Mouse (Mus musculus) liver, embryonic 14.5 days (tissue): ENCODE results near the gene Gm10447. TPM values are rescaled to one million over a fixed set of nuclear protein-coding genes. Genes with fewer than 3 reads are reported as not detected.
A peak's percentile ranks its signal among the peaks of the same experiment; 100 is the strongest.

ENCODE experiments used
- ATAC-seq: fragments of 200-750 bp; cut with Nextera tagmentation; 2 replicates; pipeline ENCODE4 v1.8.0; 2017; ENCODE audit warnings: moderate number of reproducible peaks, mild to moderate bottlenecking, moderate library complexity; ENCODE audit not compliant: insufficient read depth
- DNase-seq, 3 experiments: peaks; one replicate each; pipeline ENCODE4 v3.0.0-alpha.2; 2012 to 2013; ENCODE audit warnings: low read depth in 3 of 3, low spot score in 3 of 3
- H3K27ac ChIP-seq: fragments of 300-500 bp; sonication (generic); 2 replicates; pipeline ENCODE4 v1.5.1; 2014; ENCODE audit warnings: moderate library complexity, mild to moderate bottlenecking, control low read depth, inconsistent platforms
- H3K27me3 ChIP-seq: fragments of 300-500 bp; sonication (generic); 2 replicates; pipeline ENCODE4 v1.6.1; 2014; ENCODE audit warnings: mild to moderate bottlenecking, low read length, moderate library complexity; ENCODE audit not compliant: control insufficient read depth, insufficient read depth
- H3K36me3 ChIP-seq: fragments of 300-500 bp; sonication (generic); replicated peaks from 2 replicates; pipeline ENCODE4 v1.6.1; 2014; ENCODE audit warnings: low read depth; ENCODE audit not compliant: control insufficient read depth, insufficient read depth
- H3K4me1 ChIP-seq, 2 experiments: fragments of 200-500 bp in 1 of 2; fragments of 300-500 bp in 1 of 2; sonication (generic) in 1 of 2; replicated peaks; 2 replicates each; pipeline ENCODE4 v1.6.1; 2012 to 2014; ENCODE audit warnings: antibody characterized with exemption in 1 of 2, inconsistent platforms in 1 of 2, low read length in 1 of 2; ENCODE audit not compliant: control insufficient read depth in 2 of 2, insufficient read depth in 2 of 2
- H3K4me2 ChIP-seq: fragments of 300-500 bp; sonication (generic); 2 replicates; pipeline ENCODE4 v1.6.1; 2014; ENCODE audit warnings: low read depth, mild to moderate bottlenecking, control low read depth, moderate library complexity
- H3K4me3 ChIP-seq, 2 experiments: fragments of 200-500 bp in 1 of 2; fragments of 300-500 bp in 1 of 2; sonication (generic) in 1 of 2; 2 replicates each; pipeline ENCODE4 v1.5.1; 2012 to 2014; ENCODE audit warnings: low read depth in 2 of 2, low read length in 2 of 2, mild to moderate bottlenecking in 2 of 2, control low read depth in 1 of 2, inconsistent platforms in 1 of 2, moderate library complexity in 1 of 2; ENCODE audit not compliant: insufficient read depth in 1 of 2
- H3K9ac ChIP-seq: fragments of 300-500 bp; sonication (generic); replicated peaks from 2 replicates; pipeline ENCODE4 v1.6.1; 2014; ENCODE audit warnings: mild to moderate bottlenecking, control low read depth, moderate library complexity
- H3K9me3 ChIP-seq: fragments of 300-500 bp; sonication (generic); 2 replicates; pipeline ENCODE4 v1.6.1; 2016; ENCODE audit warnings: low read length, mixed read lengths; ENCODE audit not compliant: control insufficient read depth
- CTCF ChIP-seq: IDR thresholded peaks from 2 replicates; pipeline ENCODE4 v1.5.1; 2016; ENCODE audit warnings: antibody characterized with exemption, low read depth, control low read depth
- EP300 ChIP-seq: IDR thresholded peaks from 2 replicates; pipeline ENCODE4 v1.6.1; 2016; ENCODE audit warnings: antibody characterized with exemption, low read depth
- WGBS: fragments of 180-500 bp; shearing (Covaris S2); extraction: QIAGEN DNeasy Blood & Tissue Kit; methylation state at CpG from one replicate; pipeline ENCODE4 v1.1.7; 2014; ENCODE audit not compliant: insufficient replicate concordance; 5-methylcytosine and 5-hydroxymethylcytosine counted together
- polyA plus RNA-seq, 2 experiments: library from polyadenylated mRNA; depleted of rRNA in 1 of 2; stranded (reverse) in 1 of 2; unstranded in 1 of 2; fragments of >200 nt; fragmentation: Nextera tagmentation in 1 of 2; extraction: Ambion mirVana in 1 of 2; gene quantifications; 2 replicates each; pipeline versions ENCODE4 v1.2.1 to v1.2.3; 2012 to 2014

Gene Gm10447
- polyA plus RNA-seq, 2 experiments = 0.19 TPM; not detected in 1

- no peak overlapping the region for H3K9ac ChIP-seq
- peaks cover 21 to 28% of the 10 kb centered on the region in 2 experiments for H3K4me1 ChIP-seq
- H3K9me3 ChIP-seq = no peaks in the 10 kb centered on the region
- ATAC-seq = no peak
- no peak for DNase-seq
- WGBS = 49% methylated on average over 8 of the region's 8 CpGs
- no peak overlapping the region for H3K4me3 ChIP-seq
- TF ChIP-seq CTCF = no peak
- TF ChIP-seq EP300 = no peak
- H3K4me2 ChIP-seq = no peak overlapping the region
- no peaks in the 10 kb centered on the region for H3K27me3 ChIP-seq
- no peak overlapping the region for H3K27ac ChIP-seq
- H3K36me3 ChIP-seq = no peaks in the 10 kb centered on the region
Measured at GRCm38 (mm10) chr11:53435504-53435903, 21.4 kb downstream of the Gm10447 start.

GRCm38 (mm10) chr11:53433057-53433456, 23.9 kb downstream of the Gm10447 start:
- WGBS = 10% methylated on average over 6 of the region's 6 CpGs
- TF ChIP-seq CTCF (no peak), EP300 (peak; percentile 65)
- H3K27ac ChIP-seq = no peak overlapping the region
- no peak overlapping the region for H3K4me3 ChIP-seq
- H3K4me2 ChIP-seq = peak overlapping the region; percentile 34
- H3K9ac ChIP-seq = no peak overlapping the region; the same call in 1 of the 2 replicates
- H3K27me3 ChIP-seq = no peaks in the 10 kb centered on the region
- peaks cover 24 to 33% of the 10 kb centered on the region in 2 experiments for H3K4me1 ChIP-seq
- DNase-seq = peak in 1 of 3 experiments; percentile 34
- H3K9me3 ChIP-seq = no peaks in the 10 kb centered on the region
- peaks cover 8% of the 10 kb centered on the region for H3K36me3 ChIP-seq
- ATAC-seq = no peak

- Histone ChIP-seq H3K9me3 (no peaks in the 10 kb centered on the region), H3K4me1 (peaks cover 24 to 33% of the 10 kb centered on the region in 2 experiments), H3K27me3 (no peaks in the 10 kb centered on the region), H3K4me2 (peak overlapping the region; percentile 94), H3K36me3 (peaks cover 12% of the 10 kb centered on the region), H3K4me3 (peak overlapping the region; percentile 80 to 86), H3K27ac (peak overlapping the region; percentile 62), H3K9ac (peak overlapping the region; percentile 15; the same call in 1 of the 2 replicates)
- WGBS = 3% methylated on average over 9 of the region's 9 CpGs
- TF ChIP-seq CTCF (no peak), EP300 (peak; percentile 67)
- ATAC-seq = peak; percentile 7
- peak in 2 of 3 experiments; percentile 44 to 46 for DNase-seq
Measured at GRCm38 (mm10) chr11:53431347-53432056, 25.4 kb downstream of the Gm10447 start.

- under 1% methylated on average over 44 of the region's 44 CpGs for WGBS
- Histone ChIP-seq H3K4me1 (peaks cover 24 to 31% of the 10 kb centered on the region in 2 experiments), H3K4me3 (peak within 1 kb of the TSS; percentile 80 to 86), H3K36me3 (peaks cover 12% of the 10 kb centered on the region), H3K4me2 (peak within 1 kb of the TSS; percentile 94), H3K9ac (peak within 1 kb of the TSS; percentile 84), H3K27ac (peak within 1 kb of the TSS; percentile 67), H3K27me3 (no peaks in the 10 kb centered on the region), H3K9me3 (no peaks in the 10 kb centered on the region)
- DNase-seq = peak; percentile 99 to 100 (median 99)
- peak; percentile 89 for ATAC-seq
- TF ChIP-seq CTCF (no peak), EP300 (no peak)
Measured at GRCm38 (mm10) chr11:53430670-53431346, 26.1 kb downstream of the Gm10447 start, which contains the start of the genes Uqcrq and Gdf9. Gene Uqcrq, minus strand, starts transcription at chr11:53430831. Gene Gdf9, plus strand, starts transcription at chr11:53431023.

- peak overlapping the region; percentile 80 to 86 for H3K4me3 ChIP-seq
- peak overlapping the region; percentile 94 for H3K4me2 ChIP-seq
- under 1% methylated on average over 34 of the region's 34 CpGs for WGBS
- H3K27ac ChIP-seq = peak overlapping the region; percentile 67
- no peaks in the 10 kb centered on the region for H3K9me3 ChIP-seq
- TF ChIP-seq CTCF (no peak), EP300 (no peak)
- ATAC-seq = peak; percentile 37
- H3K4me1 ChIP-seq = peaks cover 24 to 35% of the 10 kb centered on the region in 2 experiments
- peaks cover 12% of the 10 kb centered on the region for H3K36me3 ChIP-seq
- peak overlapping the region; percentile 84 for H3K9ac ChIP-seq
- peak; percentile 42 to 54 (median 46) for DNase-seq
- no peaks in the 10 kb centered on the region for H3K27me3 ChIP-seq
Measured at GRCm38 (mm10) chr11:53430300-53430669, 26.6 kb downstream of the Gm10447 start.
